Mouse (Mus musculus) liver, embryonic 11.5 days (tissue): ENCODE measurements around the gene Hif3a. TPM values are rescaled to one million over a fixed set of nuclear protein-coding genes. Genes with fewer than 3 reads are reported as not detected.

Experiments
- ATAC-seq: fragments of 200-750 bp; cut with Nextera tagmentation; replicated peaks from 2 replicates; pipeline ENCODE4 v1.8.0; 2017; ENCODE audit warnings: moderate number of reproducible peaks, mild to moderate bottlenecking, moderate TSS enrichment, moderate library complexity; ENCODE audit not compliant: low FRiP score
- DNase-seq: peaks from one replicate; pipeline ENCODE4 v3.0.0-alpha.2; 2017; ENCODE audit warnings: low spot score
- H3K27ac ChIP-seq: fragments of 300-500 bp; sonication (generic); 2 replicates; pipeline ENCODE4 v1.5.1; 2014; ENCODE audit warnings: mild to moderate bottlenecking, low read depth, low read length, control low read depth
- H3K27me3 ChIP-seq: fragments of 300-500 bp; sonication (generic); replicated peaks from 2 replicates; pipeline ENCODE4 v1.6.1; 2014; ENCODE audit warnings: low read length, mixed read lengths; ENCODE audit not compliant: control insufficient read depth, insufficient read depth
- H3K36me3 ChIP-seq: fragments of 300-500 bp; sonication (generic); 2 replicates; pipeline ENCODE4 v1.6.1; 2014; ENCODE audit warnings: mild to moderate bottlenecking, low read length, moderate library complexity, mixed read lengths; ENCODE audit not compliant: control insufficient read depth, insufficient read depth
- H3K4me1 ChIP-seq: fragments of 300-500 bp; sonication (generic); replicated peaks from 2 replicates; pipeline ENCODE4 v1.6.1; 2014; ENCODE audit warnings: low read length, mixed read lengths; ENCODE audit not compliant: control insufficient read depth, insufficient read depth
- H3K4me2 ChIP-seq: fragments of 300-500 bp; sonication (generic); 2 replicates; pipeline ENCODE4 v1.6.1; 2014; ENCODE audit warnings: mild to moderate bottlenecking, control low read depth, moderate library complexity
- H3K4me3 ChIP-seq: fragments of 300-500 bp; sonication (generic); 2 replicates; pipeline ENCODE4 v1.5.1; 2014; ENCODE audit warnings: low read depth, low read length, control low read depth
- H3K9ac ChIP-seq: fragments of 300-500 bp; sonication (generic); 2 replicates; pipeline ENCODE4 v1.6.1; 2014; ENCODE audit warnings: low read depth, low read length, control low read depth
- H3K9me3 ChIP-seq: fragments of 300-500 bp; sonication (generic); 2 replicates; pipeline ENCODE4 v1.6.1; 2016; ENCODE audit warnings: low read length, inconsistent platforms, mixed read lengths; ENCODE audit not compliant: control insufficient read depth
- WGBS: fragments of 180-500 bp; shearing (Covaris S2); extraction: QIAGEN DNeasy Blood & Tissue Kit; methylation state at CpG from one replicate; pipeline ENCODE4 v1.1.7; 2014; 5-methylcytosine and 5-hydroxymethylcytosine counted together
- polyA plus RNA-seq: library from polyadenylated mRNA; unstranded; fragments of >200 nt; fragmentation: Nextera tagmentation; extraction: Ambion mirVana; gene quantifications from 2 replicates; pipeline ENCODE4 v1.2.1, GENCODE M21; 2014

The Hif3a gene
- polyA plus RNA-seq, 1 experiment from 2014 or later: 28.3 TPM

GRCm38 (mm10) chr7:16995345-16995744 lies 66.9 kb downstream of the Hif3a start:
- Histone ChIP-seq H3K9me3 (no peaks in the 10 kb centered on the region), H3K4me1 (peaks cover 36% of the 10 kb centered on the region), H3K4me3 (peak overlapping the region; percentile 61), H3K9ac (no peak overlapping the region; the same call in 1 of the 2 replicates), H3K4me2 (peak overlapping the region; percentile 71), H3K27me3 (no peaks in the 10 kb centered on the region), H3K36me3 (peaks cover 8% of the 10 kb centered on the region; the same call in 1 of the 2 replicates), H3K27ac (no peak overlapping the region)
- DNase-seq (no peak), ATAC-seq (no peak)
- 93% methylated on average over 4 of the region's 4 CpGs for WGBS

- peaks cover 4% of the 10 kb centered on the region; the same call in 1 of the 2 replicates for H3K36me3 ChIP-seq
- no peaks in the 10 kb centered on the region for H3K27me3 ChIP-seq
- 8% methylated on average over 20 of the region's 20 CpGs for WGBS
- H3K27ac ChIP-seq: peak overlapping the region; percentile 71; the same call in 1 of the 2 replicates
- ATAC-seq: no peak
- peak overlapping the region; percentile 61 for H3K4me3 ChIP-seq
- no peak for DNase-seq
- no peaks in the 10 kb centered on the region for H3K9me3 ChIP-seq
- peak overlapping the region; percentile 71 for H3K4me2 ChIP-seq
- H3K4me1 ChIP-seq: peaks cover 38% of the 10 kb centered on the region
- peak overlapping the region; percentile 70 for H3K9ac ChIP-seq
Observed at GRCm38 (mm10) chr7:16994400-16994799, 67.8 kb downstream of the Hif3a start.

- Histone ChIP-seq H3K36me3 (peaks cover 3% of the 10 kb centered on the region; the same call in 1 of the 2 replicates), H3K9ac (peak overlapping the region; percentile 70), H3K4me1 (peaks cover 33% of the 10 kb centered on the region), H3K9me3 (no peaks in the 10 kb centered on the region), H3K4me3 (peak overlapping the region; percentile 61), H3K27ac (peak overlapping the region; percentile 71; the same call in 1 of the 2 replicates), H3K4me2 (peak overlapping the region; percentile 71), H3K27me3 (no peaks in the 10 kb centered on the region)
- peak; percentile 85 for ATAC-seq
- 2% methylated on average over 27 of the region's 27 CpGs for WGBS
- peak; percentile 78 for DNase-seq
Observed at GRCm38 (mm10) chr7:16993651-16994399, 68.4 kb downstream of the Hif3a start.

GRCm38 (mm10) chr7:16992451-16992807 lies 69.8 kb downstream of the Hif3a start, which contains the start of gene Ccdc8:
Gene Ccdc8 (plus strand): TSS chr7:16992708.
- peaks cover 32% of the 10 kb centered on the region for H3K4me1 ChIP-seq
- peak within 1 kb of the TSS; percentile 61 for H3K4me3 ChIP-seq
- H3K9me3 ChIP-seq: no peaks in the 10 kb centered on the region
- whole genome bisulfite sequencing: 91% methylated on average over 5 of the region's 5 CpGs
- ATAC-seq: no peak
- peak within 1 kb of the TSS; percentile 71 for H3K4me2 ChIP-seq
- H3K36me3 ChIP-seq: no peaks in the 10 kb centered on the region; the same call in 1 of the 2 replicates
- DNase-seq: no peak
- H3K27me3 ChIP-seq: no peaks in the 10 kb centered on the region
- peak within 1 kb of the TSS; percentile 73 for H3K27ac ChIP-seq
- peak within 1 kb of the TSS; percentile 70 for H3K9ac ChIP-seq

GRCm38 (mm10) chr7:16991681-16992450 lies 70.4 kb downstream of the Hif3a start:
- 54% methylated on average over 18 of the region's 18 CpGs for WGBS
- peak overlapping the region; percentile 0 for H3K4me2 ChIP-seq
- DNase-seq: peak; percentile 60
- H3K27ac ChIP-seq: peak overlapping the region; percentile 73
- no peak for ATAC-seq
- peaks cover 32% of the 10 kb centered on the region for H3K4me1 ChIP-seq
- H3K36me3 ChIP-seq: no peaks in the 10 kb centered on the region; the same call in 1 of the 2 replicates
- H3K4me3 ChIP-seq: no peak overlapping the region
- H3K9ac ChIP-seq: no peak overlapping the region
- H3K27me3 ChIP-seq: no peaks in the 10 kb centered on the region
- no peaks in the 10 kb centered on the region for H3K9me3 ChIP-seq

- no peaks in the 10 kb centered on the region for H3K36me3 ChIP-seq
- H3K4me1 ChIP-seq: peaks cover 24% of the 10 kb centered on the region
- 26% methylated on average over 15 of the region's 15 CpGs for WGBS
- H3K27me3 ChIP-seq: no peaks in the 10 kb centered on the region
- ATAC-seq (no peak), DNase-seq (no peak)
- H3K9me3 ChIP-seq: no peaks in the 10 kb centered on the region
- H3K9ac ChIP-seq: no peak overlapping the region
- H3K27ac ChIP-seq: peak overlapping the region; percentile 33; the same call in 1 of the 2 replicates
- H3K4me3 ChIP-seq: 0 out of 2 replicates have a peak overlapping the region, but pooled peaks have one; percentile 1
- H3K4me2 ChIP-seq: peak overlapping the region; percentile 38
Observed at GRCm38 (mm10) chr7:16990006-16990744, 72.1 kb downstream of the Hif3a start.

- Histone ChIP-seq H3K4me2 (no peak overlapping the region), H3K9ac (no peak overlapping the region), H3K9me3 (no peaks in the 10 kb centered on the region), H3K27ac (no peak overlapping the region), H3K4me1 (peaks cover 15% of the 10 kb centered on the region), H3K27me3 (no peaks in the 10 kb centered on the region), H3K36me3 (no peaks in the 10 kb centered on the region), H3K4me3 (no peak overlapping the region)
- DNase-seq (no peak), ATAC-seq (no peak)
- 66% methylated on average over 3 of the region's 3 CpGs for WGBS
Observed at GRCm38 (mm10) chr7:16988405-16988804, 73.8 kb downstream of the Hif3a start.

GRCm38 (mm10) chr7:16987541-16988149 lies 74.6 kb downstream of the Hif3a start:
- no peaks in the 10 kb centered on the region for H3K9me3 ChIP-seq
- ATAC-seq (no peak), DNase-seq (no peak)
- no peak overlapping the region for H3K9ac ChIP-seq
- H3K4me3 ChIP-seq: no peak overlapping the region
- H3K4me2 ChIP-seq: no peak overlapping the region
- H3K4me1 ChIP-seq: peaks cover 12% of the 10 kb centered on the region
- WGBS: 64% methylated on average over 7 of the region's 7 CpGs
- no peaks in the 10 kb centered on the region for H3K27me3 ChIP-seq
- no peaks in the 10 kb centered on the region for H3K36me3 ChIP-seq
- H3K27ac ChIP-seq: no peak overlapping the region
